Mouse (Mus musculus) MEL (cell line): ENCODE results near the gene Slc4a8. TPM values are rescaled to one million over a fixed set of nuclear protein-coding genes. Genes with fewer than 3 reads are reported as not detected.

Experiments
- DNase-seq: peaks from one replicate; pipeline ENCODE4 v3.0.0; 2011; ENCODE audit warnings: low read depth, low spot score
- H3K27ac ChIP-seq: 2 replicates; pipeline ENCODE4 v1.5.1; 2012; ENCODE audit warnings: low read depth, mild to moderate bottlenecking, control low read depth, low read length, moderate library complexity; ENCODE audit not compliant: control insufficient read depth
- H3K27me3 ChIP-seq, 2 experiments: fragments of 150-350 bp in 1 of 2; sonication (generic) in 1 of 2; 2 replicates each; pipeline ENCODE4 v1.6.1; 2012; ENCODE audit warnings: low read length in 2 of 2, mild to moderate bottlenecking in 2 of 2, improper control_type of control experiment in 1 of 2, moderate library complexity in 1 of 2; ENCODE audit not compliant: insufficient read depth in 2 of 2, control insufficient read depth in 1 of 2
- H3K36me3 ChIP-seq, 2 experiments: 2 replicates each; pipeline ENCODE4 v1.6.1; 2012 to 2014; ENCODE audit warnings: low read length in 2 of 2, improper control_type of control experiment in 1 of 2, inconsistent platforms in 1 of 2, mild to moderate bottlenecking in 1 of 2; ENCODE audit not compliant: insufficient read depth in 2 of 2, control insufficient read depth in 1 of 2
- H3K4me1 ChIP-seq, 2 experiments: fragments of 150-350 bp in 1 of 2; sonication (generic) in 1 of 2; 2 replicates each; pipeline ENCODE4 v1.6.1; 2012; ENCODE audit warnings: low read length in 2 of 2, improper control_type of control experiment in 1 of 2, mild to moderate bottlenecking in 1 of 2; ENCODE audit not compliant: insufficient read depth in 2 of 2, control insufficient read depth in 1 of 2
- H3K4me3 ChIP-seq, 2 experiments: fragments of 150-350 bp in 1 of 2; sonication (generic) in 1 of 2; 2 replicates each; pipeline ENCODE4 v1.5.1; 2012; ENCODE audit warnings: low read depth in 2 of 2, low read length in 2 of 2, mild to moderate bottlenecking in 2 of 2, moderate library complexity in 2 of 2, control low read depth in 1 of 2, improper control_type of control experiment in 1 of 2; ENCODE audit not compliant: control insufficient read depth in 1 of 2, insufficient read depth in 1 of 2
- H3K79me2 ChIP-seq: 2 replicates; pipeline ENCODE4 v1.6.1; 2012; ENCODE audit warnings: mild to moderate bottlenecking, low read length, moderate library complexity; ENCODE audit not compliant: control insufficient read depth, poor library complexity, insufficient read depth
- H3K9ac ChIP-seq: 2 replicates; pipeline ENCODE4 v1.6.1; 2012; ENCODE audit warnings: low read depth, mild to moderate bottlenecking, control low read depth, low read length, moderate library complexity; ENCODE audit not compliant: control insufficient read depth, poor library complexity, severe bottlenecking
- H3K9me3 ChIP-seq: fragments of 150-350 bp; sonication (generic); replicated peaks from 2 replicates; pipeline ENCODE4 v1.6.1; 2012; ENCODE audit warnings: mild to moderate bottlenecking, low read length, improper control_type of control experiment, moderate library complexity; ENCODE audit not compliant: insufficient read depth
- CHD1 ChIP-seq: IDR thresholded peaks from 2 replicates; pipeline ENCODE4 v1.6.1; 2012; ENCODE audit warnings: low read depth, mild to moderate bottlenecking, inconsistent platforms, low read length, improper control_type of control experiment
- CTCF ChIP-seq, 3 experiments: IDR thresholded peaks in 2 of 3; conservative IDR thresholded peaks in 1 of 3; 2 replicates each; pipeline ENCODE4 v1.5.1; 2011 to 2012; ENCODE audit warnings: low read length in 3 of 3, low read depth in 2 of 3, mild to moderate bottlenecking in 2 of 3, improper control_type of control experiment in 1 of 3, inconsistent platforms in 1 of 3, mixed read lengths in 1 of 3, moderate library complexity in 1 of 3; ENCODE audit not compliant: control insufficient read depth in 1 of 3, insufficient read depth in 1 of 3, poor library complexity in 1 of 3, severe bottlenecking in 1 of 3
- ELF1 ChIP-seq: IDR thresholded peaks from 2 replicates; pipeline ENCODE4 v1.6.1; 2014; ENCODE audit warnings: low read depth, mild to moderate bottlenecking, inconsistent platforms, low read length, improper control_type of control experiment, moderate library complexity
- ETS1 ChIP-seq: IDR thresholded peaks from 2 replicates; pipeline ENCODE4 v1.6.1; 2012; ENCODE audit warnings: low read depth, mild to moderate bottlenecking, inconsistent platforms, low read length, improper control_type of control experiment, moderate library complexity
- GABPA ChIP-seq: IDR thresholded peaks from 2 replicates; pipeline ENCODE4 v1.6.1; 2012; ENCODE audit warnings: low read depth, mild to moderate bottlenecking, inconsistent platforms, low read length, improper control_type of control experiment, moderate library complexity
- HCFC1 ChIP-seq: IDR thresholded peaks from 2 replicates; pipeline ENCODE4 v1.6.1; 2012; ENCODE audit warnings: low read depth, mild to moderate bottlenecking, inconsistent platforms, low read length, improper control_type of control experiment, moderate library complexity
- JUND ChIP-seq: IDR thresholded peaks from 2 replicates; pipeline ENCODE4 v1.6.1; 2011; ENCODE audit warnings: low read depth, mild to moderate bottlenecking, improper control_type of control experiment, low read length
- MAFK ChIP-seq: IDR thresholded peaks from 2 replicates; pipeline ENCODE4 v1.6.1; 2011; ENCODE audit warnings: low read depth, mild to moderate bottlenecking, low read length, improper control_type of control experiment, borderline replicate concordance
- NRF1 ChIP-seq: IDR thresholded peaks from 2 replicates; pipeline ENCODE4 v1.6.1; 2014; ENCODE audit warnings: low read depth, mild to moderate bottlenecking, inconsistent platforms, low read length, improper control_type of control experiment, moderate library complexity; ENCODE audit not compliant: poor library complexity, insufficient read depth, severe bottlenecking
- POLR2AphosphoS2 ChIP-seq: IDR thresholded peaks from 2 replicates; pipeline ENCODE4 v1.6.1; 2011; ENCODE audit warnings: low read length, improper control_type of control experiment
- POLR2AphosphoS5 ChIP-seq: IDR thresholded peaks from 2 replicates; pipeline ENCODE4 v1.6.1; 2012; ENCODE audit warnings: low read depth, borderline replicate concordance, mild to moderate bottlenecking, inconsistent platforms, low read length, moderate library complexity, mixed read lengths
- SMC3 ChIP-seq: IDR thresholded peaks from 2 replicates; pipeline ENCODE4 v1.6.1; 2011; ENCODE audit warnings: low read depth, low read length, improper control_type of control experiment
- TAL1 ChIP-seq: IDR thresholded peaks from 2 replicates; pipeline ENCODE4 v1.6.1; 2012; ENCODE audit warnings: mild to moderate bottlenecking, inconsistent platforms, low read length, moderate library complexity, mixed read lengths
- USF2 ChIP-seq, 2 experiments: IDR thresholded peaks; 2 replicates each; pipeline ENCODE4 v1.6.1; 2011 to 2012; ENCODE audit warnings: improper control_type of control experiment in 2 of 2, low read length in 2 of 2, borderline replicate concordance in 1 of 2, inconsistent platforms in 1 of 2, low read depth in 1 of 2, mild to moderate bottlenecking in 1 of 2; ENCODE audit not compliant: insufficient read depth in 1 of 2
- ZC3H11A ChIP-seq: IDR thresholded peaks from 2 replicates; pipeline ENCODE4 v1.6.1; 2012; ENCODE audit warnings: low read depth, mild to moderate bottlenecking, inconsistent platforms, low read length, improper control_type of control experiment
- ZKSCAN1 ChIP-seq: IDR thresholded peaks from 2 replicates; pipeline ENCODE4 v1.6.1; 2012; ENCODE audit warnings: low read depth, mild to moderate bottlenecking, inconsistent platforms, low read length, improper control_type of control experiment, moderate library complexity
- ZMIZ1 ChIP-seq: IDR thresholded peaks from 2 replicates; pipeline ENCODE4 v1.6.1; 2012; ENCODE audit warnings: low read depth, mild to moderate bottlenecking, inconsistent platforms, low read length, improper control_type of control experiment, moderate library complexity
- ZNF384 ChIP-seq: IDR thresholded peaks from 2 replicates; pipeline ENCODE4 v1.6.1; 2012; ENCODE audit warnings: low read depth, mild to moderate bottlenecking, inconsistent platforms, low read length, improper control_type of control experiment
- polyA plus RNA-seq, 2 experiments: library from polyadenylated mRNA; stranded (reverse) in 1 of 2; unstranded in 1 of 2; fragments of >175 nt in 1 of 2; fragments of >200 nt in 1 of 2; gene quantifications; 2 replicates each; pipeline versions ENCODE4 v1.2.1 to v1.2.4; 2012; ENCODE audit warnings: low replicate concordance in 2 of 2, low read depth in 1 of 2; ENCODE audit not compliant: insufficient read length in 2 of 2, insufficient read depth in 1 of 2, missing spikeins in 1 of 2
- total RNA-seq: library from RNA; depleted of rRNA; stranded (reverse); fragments of 300-350 nt; gene quantifications from 2 replicates; pipeline ENCODE4 v1.2.3, GENCODE M21; 2012

The Slc4a8 gene
- total and polyA plus RNA-seq, 3 experiments: 0.35 to 2.5 TPM; not detected in 1

GRCm38 (mm10) chr15:100720066-100720465, 41.5 kb upstream of the Slc4a8 start:
- Histone ChIP-seq H3K9me3 (no peaks in the 10 kb centered on the region), H3K27me3 (no peaks in the 10 kb centered on the region), H3K27ac (no peak overlapping the region), H3K4me3 (no peak overlapping the region), H3K79me2 (no peaks in the 10 kb centered on the region), H3K4me1 (peaks cover 20 to 34% of the 10 kb centered on the region in 2 experiments), H3K36me3 (peaks cover 2 to 23% of the 10 kb centered on the region in 2 experiments; a peak in 3 of 4 replicates), H3K9ac (no peak overlapping the region)
- no peak for TF ChIP-seq GABPA
- TF ChIP-seq ZNF384: no peak
- TF ChIP-seq MAFK: no peak
- TF ChIP-seq ELF1: no peak
- no peak for TF ChIP-seq POLR2AphosphoS5
- no peak for TF ChIP-seq TAL1
- no peak for TF ChIP-seq ETS1
- no peak for TF ChIP-seq POLR2AphosphoS2
- no peak for TF ChIP-seq CHD1
- no peak for DNase-seq

- H3K4me1 ChIP-seq: peaks cover 20 to 34% of the 10 kb centered on the region in 2 experiments
- H3K79me2 ChIP-seq: no peaks in the 10 kb centered on the region
- no peak overlapping the region for H3K27ac ChIP-seq
- DNase-seq: no peak
- H3K27me3 ChIP-seq: no peaks in the 10 kb centered on the region
- no peak for TF ChIP-seq ELF1
- no peak for TF ChIP-seq GABPA
- TF ChIP-seq HCFC1: no peak
- TF ChIP-seq JUND: no peak
- TF ChIP-seq SMC3: peak; percentile 20; the same call in 1 of the 2 replicates
- no peak for TF ChIP-seq ZC3H11A
- 0 out of 6 replicates have a peak, but pooled peaks of 1 of the 3 experiments have one; percentile 11 for TF ChIP-seq CTCF (IDR thresholded peaks at IDR 0.05 in 2 of 3, conservative IDR thresholded peaks at IDR 0.05 in 1 of 3; ENCODE audit: control insufficient read depth in 1 of 3, insufficient read depth in 1 of 3, low read depth in 2 of 3, low read length in 3 of 3, poor library complexity in 1 of 3, severe bottlenecking in 1 of 3)
- TF ChIP-seq ZKSCAN1: no peak
- no peak for TF ChIP-seq POLR2AphosphoS5
- TF ChIP-seq ZMIZ1: no peak
- no peak for TF ChIP-seq NRF1
- no peak for TF ChIP-seq USF2 (IDR thresholded peaks at IDR 0.05; ENCODE audit: borderline replicate concordance in 1 of 2, insufficient read depth in 1 of 2, low read depth in 1 of 2, low read length in 2 of 2)
- peaks cover 2 to 23% of the 10 kb centered on the region in 2 experiments; a peak in 3 of 4 replicates for H3K36me3 ChIP-seq
- no peak overlapping the region for H3K4me3 ChIP-seq
- no peaks in the 10 kb centered on the region for H3K9me3 ChIP-seq
- H3K9ac ChIP-seq: no peak overlapping the region
Measured at GRCm38 (mm10) chr15:100721445-100721844, 40.1 kb upstream of the Slc4a8 start.
